Mouse (Mus musculus) thymus, postnatal 0 days (tissue): ENCODE measurements around the gene E330021D16Rik. TPM values are rescaled to one million over a fixed set of nuclear protein-coding genes. Genes with fewer than 3 reads are reported as not detected.

Experiments used
- polyA plus RNA-seq: library from polyadenylated mRNA; unstranded; fragments of >200 nt; fragmentation: Nextera tagmentation; extraction: Ambion mirVana; gene quantifications from 2 replicates; pipeline ENCODE4 v1.2.1, GENCODE M21; 2015

Gene E330021D16Rik
- polyA plus RNA-seq, 1 experiment from 2014 or later, result 0.08 TPM

Other genes starting within 250 kb of the E330021D16Rik start
- not detected in 2 replicates for gene Grin2b, start 242.1 kb downstream of the E330021D16Rik start, polyA plus RNA-seq
- gene Gm8994, start 88.0 kb downstream of the E330021D16Rik start, polyA plus RNA-seq, result not detected in 2 replicates
- gene Atf7ip, start 90.6 kb upstream of the E330021D16Rik start, polyA plus RNA-seq, result 26.5 and 28.5 TPM in 2 replicates
- 21.6 and 22.7 TPM in 2 replicates for gene Plbd1, start 246.4 kb upstream of the E330021D16Rik start, polyA plus RNA-seq